Mouse (Mus musculus) lung, postnatal 0 days (tissue): ENCODE measurements around the gene Phldb1. TPM values are rescaled to one million over a fixed set of nuclear protein-coding genes. Genes with fewer than 3 reads are reported as not detected.

ENCODE experiments used
- ATAC-seq: fragments of 200-750 bp; cut with Nextera tagmentation; 2 replicates; pipeline ENCODE4 v1.8.0; 2017; ENCODE audit warnings: moderate library complexity
- DNase-seq: peaks from one replicate; pipeline ENCODE4 v3.0.0-alpha.2; 2016; ENCODE audit warnings: low spot score
- H3K27ac ChIP-seq: fragments of 300-500 bp; sonication (generic); 2 replicates; pipeline ENCODE4 v1.5.1; 2014; ENCODE audit warnings: antibody characterized with exemption, mild to moderate bottlenecking, low read length, mixed read lengths
- H3K27me3 ChIP-seq: fragments of 300-500 bp; sonication (generic); replicated peaks from 2 replicates; pipeline ENCODE4 v1.6.1; 2014; ENCODE audit warnings: low read length, mixed read lengths; ENCODE audit not compliant: insufficient read depth
- H3K36me3 ChIP-seq: fragments of 300-500 bp; sonication (generic); 2 replicates; pipeline ENCODE4 v1.6.1; 2014; ENCODE audit warnings: low read length, mixed read lengths; ENCODE audit not compliant: insufficient read depth
- H3K4me1 ChIP-seq: fragments of 300-500 bp; sonication (generic); 2 replicates; pipeline ENCODE4 v1.6.1; 2014; ENCODE audit warnings: antibody characterized with exemption, low read depth, low read length, mixed read lengths; ENCODE audit not compliant: insufficient read depth
- H3K4me2 ChIP-seq: fragments of 300-500 bp; sonication (generic); replicated peaks from 2 replicates; pipeline ENCODE4 v1.6.1; 2014; ENCODE audit warnings: low read depth, mild to moderate bottlenecking, low read length, moderate library complexity, mixed read lengths
- H3K4me3 ChIP-seq: fragments of 300-500 bp; sonication (generic); 2 replicates; pipeline ENCODE4 v1.5.1; 2014; ENCODE audit warnings: low read depth, low read length
- H3K9ac ChIP-seq: fragments of 300-500 bp; sonication (generic); replicated peaks from 2 replicates; pipeline ENCODE4 v1.6.1; 2014; ENCODE audit warnings: low read depth, mild to moderate bottlenecking
- H3K9me3 ChIP-seq: fragments of 300-500 bp; sonication (generic); 2 replicates; pipeline ENCODE4 v1.6.1; 2016; ENCODE audit warnings: low read length, mixed read lengths
- CTCF ChIP-seq: IDR thresholded peaks from 2 replicates; pipeline ENCODE4 v1.5.1; 2016; ENCODE audit warnings: antibody characterized with exemption, mild to moderate bottlenecking
- EP300 ChIP-seq: IDR thresholded peaks from 2 replicates; pipeline ENCODE4 v1.6.1; 2016; ENCODE audit warnings: antibody characterized with exemption, mild to moderate bottlenecking, control low read depth
- whole genome bisulfite sequencing: fragments of 180-500 bp; shearing (Covaris S2); extraction: QIAGEN DNeasy Blood & Tissue Kit; methylation state at CpG from one replicate; pipeline ENCODE4 v1.1.7; 2014; 5-methylcytosine and 5-hydroxymethylcytosine counted together
- polyA plus RNA-seq: library from polyadenylated mRNA; unstranded; fragments of >200 nt; fragmentation: Nextera tagmentation; extraction: Ambion mirVana; gene quantifications from 2 replicates; pipeline ENCODE4 v1.2.1, GENCODE M21; 2015

Phldb1 gene
- polyA plus RNA-seq, 1 experiment from 2014 or later = 21.3 TPM

DNA sequence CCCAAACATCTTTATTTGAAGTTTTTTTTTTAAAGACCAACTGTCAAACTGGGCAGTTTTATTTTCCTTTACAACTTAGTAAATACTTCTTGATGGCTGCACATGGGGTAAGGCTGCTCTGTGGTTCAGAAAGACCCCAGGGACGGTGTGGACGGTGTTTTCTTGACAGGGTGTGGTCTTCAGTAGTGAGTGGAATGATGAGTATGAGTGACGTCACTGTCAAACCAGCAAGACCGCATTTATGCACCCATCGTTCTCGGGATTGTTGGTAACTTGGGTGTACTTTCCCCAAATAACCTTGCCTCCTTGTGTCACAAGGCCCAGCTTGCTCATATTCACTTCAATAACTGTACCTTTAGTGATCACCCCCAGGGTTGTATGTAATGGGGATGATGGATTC is 71.3 kb downstream of the Phldb1 start:
- Histone ChIP-seq H3K4me1 (no peaks in the 10 kb centered on the region), H3K9me3 (no peaks in the 10 kb centered on the region), H3K4me3 (no peak overlapping the region), H3K36me3 (no peaks in the 10 kb centered on the region), H3K27me3 (no peaks in the 10 kb centered on the region), H3K27ac (no peak overlapping the region), H3K4me2 (no peak overlapping the region), H3K9ac (no peak overlapping the region)
- no peak for TF ChIP-seq EP300
- TF ChIP-seq CTCF = no peak
- DNase-seq (no peak), ATAC-seq (no peak)
- WGBS = 83% methylated on average over 6 of the region's 6 CpGs

DNA sequence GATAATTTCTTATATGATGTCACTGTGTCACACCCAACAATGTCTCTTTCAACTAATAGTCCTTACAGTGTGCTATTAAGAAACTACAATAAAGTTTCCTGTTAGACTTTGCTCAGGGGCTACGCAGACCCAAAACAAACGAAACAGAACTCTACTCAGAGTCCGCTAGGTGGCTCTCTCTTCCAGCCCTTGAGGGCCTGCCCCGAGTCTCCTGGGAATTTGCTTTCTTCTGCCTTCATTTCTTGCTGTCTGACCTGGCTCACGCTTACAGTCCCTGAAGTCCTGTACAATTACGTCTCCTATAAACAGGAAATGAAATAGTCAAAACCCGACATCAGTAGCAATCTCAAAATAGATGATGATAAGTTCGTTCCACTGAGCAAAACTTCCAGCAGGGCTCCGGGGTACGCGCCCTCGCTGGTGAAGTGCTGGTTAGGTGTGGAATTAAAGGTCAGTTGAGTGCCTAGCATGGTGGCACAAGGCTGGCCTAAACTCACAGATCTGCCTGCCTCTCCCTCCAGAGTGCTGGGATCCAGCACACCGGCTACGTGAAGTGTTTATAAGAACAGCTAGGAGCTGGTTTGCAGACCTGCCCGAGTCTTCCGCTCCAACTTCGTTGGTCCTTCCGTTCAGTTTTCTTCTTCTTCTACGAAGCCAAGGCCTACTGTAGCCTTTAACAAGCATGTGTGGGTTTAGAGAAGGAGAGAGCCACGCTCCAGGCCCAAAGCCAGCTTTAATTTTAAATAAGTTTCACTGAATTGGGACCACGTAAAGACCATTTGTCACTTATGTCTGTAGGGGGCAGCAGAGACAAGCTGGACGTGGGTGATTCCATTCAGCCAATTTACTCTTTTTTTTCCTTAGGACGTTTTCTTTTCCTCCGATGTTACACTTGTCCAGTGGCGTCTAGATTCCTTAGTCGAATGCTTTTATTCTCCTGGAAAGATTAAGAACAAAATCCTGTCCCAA is 79.6 kb downstream of the Phldb1 start:
- ATAC-seq = peak; percentile 74
- no peaks in the 10 kb centered on the region for H3K27me3 ChIP-seq
- H3K4me3 ChIP-seq = peak overlapping the region; percentile 21
- 17% methylated on average over 26 of the region's 26 CpGs for WGBS
- H3K9ac ChIP-seq = 0 out of 2 replicates have a peak overlapping the region, but pooled peaks have one; percentile 23
- no peaks in the 10 kb centered on the region for H3K36me3 ChIP-seq
- peaks cover 3% of the 10 kb centered on the region; the same call in 1 of the 2 replicates for H3K4me1 ChIP-seq
- no peaks in the 10 kb centered on the region for H3K9me3 ChIP-seq
- peak; percentile 92 for DNase-seq
- TF ChIP-seq EP300 (no peak), CTCF (peak; percentile 85)
- 0 out of 2 replicates have a peak overlapping the region, but pooled peaks have one; percentile 9 for H3K27ac ChIP-seq
- H3K4me2 ChIP-seq = peak overlapping the region; percentile 56

DNA sequence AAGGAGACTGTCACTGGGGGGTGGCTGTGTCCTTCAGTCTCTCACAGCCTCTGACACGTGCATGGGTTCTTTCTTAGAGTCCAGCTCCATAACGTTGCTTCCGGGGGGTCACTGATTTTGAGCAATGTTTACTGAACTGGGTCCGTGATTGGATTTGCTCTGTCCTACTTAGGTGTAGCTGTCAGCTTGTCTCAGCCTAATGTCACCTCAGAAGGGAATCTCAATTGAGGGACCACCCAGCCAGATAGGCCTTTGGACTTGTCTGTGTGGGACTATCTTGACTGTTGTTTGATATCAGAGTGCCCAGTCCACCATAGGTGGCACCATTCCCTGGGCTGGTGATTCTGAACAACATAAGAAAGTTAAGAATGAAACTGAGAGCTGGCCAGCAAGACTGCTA is 81.1 kb downstream of the Phldb1 start:
- no peak overlapping the region for H3K4me3 ChIP-seq
- DNase-seq (no peak), ATAC-seq (no peak)
- H3K27ac ChIP-seq = no peak overlapping the region
- no peaks in the 10 kb centered on the region for H3K27me3 ChIP-seq
- H3K9ac ChIP-seq = no peak overlapping the region
- WGBS = 68% methylated on average over 4 of the region's 4 CpGs
- H3K4me2 ChIP-seq = no peak overlapping the region
- H3K36me3 ChIP-seq = no peaks in the 10 kb centered on the region
- H3K9me3 ChIP-seq = no peaks in the 10 kb centered on the region
- H3K4me1 ChIP-seq = peaks cover 3% of the 10 kb centered on the region; the same call in 1 of the 2 replicates
- TF ChIP-seq CTCF (no peak), EP300 (no peak)

DNA sequence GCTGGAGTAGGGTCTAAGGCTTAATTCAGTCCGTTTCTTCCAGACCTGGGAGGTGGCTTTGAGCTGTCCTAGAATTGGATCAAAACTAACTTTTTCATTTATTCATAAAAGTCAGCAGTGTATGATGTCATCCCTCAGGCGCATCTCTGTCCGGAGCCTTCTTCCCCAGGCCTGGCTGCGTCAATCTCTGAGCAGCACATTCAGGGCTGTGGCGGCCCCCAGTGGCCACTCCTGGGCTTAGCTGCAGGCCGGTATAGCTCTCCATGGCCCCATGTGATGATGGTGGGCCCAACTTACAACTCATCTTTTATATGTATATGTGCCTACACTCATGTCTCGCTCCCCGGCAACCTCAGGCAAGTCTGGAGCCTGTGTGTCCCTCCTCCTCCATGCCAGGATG is 83.0 kb downstream of the Phldb1 start:
- no peak overlapping the region for H3K9ac ChIP-seq
- no peaks in the 10 kb centered on the region for H3K36me3 ChIP-seq
- no peak overlapping the region for H3K27ac ChIP-seq
- TF ChIP-seq CTCF (peak; percentile 95), EP300 (no peak)
- H3K4me2 ChIP-seq = no peak overlapping the region
- 9% methylated on average over 8 of the region's 8 CpGs for WGBS
- ATAC-seq (peak; percentile 84), DNase-seq (peak; percentile 75)
- no peaks in the 10 kb centered on the region for H3K9me3 ChIP-seq
- H3K4me1 ChIP-seq = peaks cover 3% of the 10 kb centered on the region; the same call in 1 of the 2 replicates
- H3K4me3 ChIP-seq = no peak overlapping the region
- H3K27me3 ChIP-seq = no peaks in the 10 kb centered on the region

DNA sequence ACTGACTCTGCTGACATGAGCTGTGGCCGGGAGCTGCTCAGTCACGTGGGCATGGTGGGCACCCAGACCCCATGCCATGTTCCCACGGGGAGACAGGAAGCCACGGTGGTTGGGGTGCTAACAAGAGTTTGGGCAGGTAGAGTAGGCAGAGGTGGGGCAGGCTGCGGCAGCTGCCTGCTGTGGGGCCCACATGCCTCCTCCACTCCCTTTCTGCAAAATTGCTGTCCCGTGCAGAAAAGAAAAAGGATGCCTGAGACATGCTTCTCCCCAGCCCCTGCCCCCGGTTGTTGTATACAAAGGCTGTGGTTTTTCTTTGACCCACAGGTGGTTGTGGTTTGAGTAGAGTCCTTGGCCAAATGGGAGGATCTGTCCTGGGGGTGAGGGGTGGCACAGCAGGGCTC is 86.1 kb downstream of the Phldb1 start:
- no peaks in the 10 kb centered on the region for H3K36me3 ChIP-seq
- H3K27me3 ChIP-seq = no peaks in the 10 kb centered on the region
- no peak overlapping the region for H3K27ac ChIP-seq
- TF ChIP-seq EP300 (no peak), CTCF (no peak)
- DNase-seq (no peak), ATAC-seq (no peak)
- no peak overlapping the region for H3K4me3 ChIP-seq
- 65% methylated on average over 7 of the region's 7 CpGs for WGBS
- H3K4me1 ChIP-seq = no peaks in the 10 kb centered on the region
- H3K9ac ChIP-seq = no peak overlapping the region
- H3K9me3 ChIP-seq = no peaks in the 10 kb centered on the region
- no peak overlapping the region for H3K4me2 ChIP-seq

DNA sequence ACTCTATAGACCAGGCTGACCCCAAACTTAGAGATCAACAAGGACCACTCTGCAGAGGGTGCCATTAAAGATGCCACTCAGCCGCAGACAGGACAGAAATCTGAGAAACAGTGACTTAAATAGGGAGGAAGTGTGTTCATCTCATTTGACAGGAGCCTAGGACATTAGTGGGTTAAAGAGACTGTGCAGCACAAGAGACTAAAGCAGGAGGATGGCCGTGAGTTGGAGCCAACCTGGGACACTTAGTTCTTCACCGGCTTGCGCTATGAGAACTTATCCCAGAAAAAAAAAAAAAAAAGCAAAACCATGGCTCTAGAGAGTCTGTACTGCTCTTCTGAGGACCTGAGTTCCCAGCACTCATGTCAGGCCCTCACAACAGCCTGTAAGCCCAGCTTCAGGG is 87.3 kb downstream of the Phldb1 start:
- DNase-seq (no peak), ATAC-seq (no peak)
- Histone ChIP-seq H3K27me3 (no peaks in the 10 kb centered on the region), H3K9ac (no peak overlapping the region), H3K4me3 (no peak overlapping the region), H3K4me2 (no peak overlapping the region), H3K9me3 (no peaks in the 10 kb centered on the region), H3K4me1 (no peaks in the 10 kb centered on the region), H3K27ac (no peak overlapping the region), H3K36me3 (no peaks in the 10 kb centered on the region)
- 75% methylated on average over 4 of the region's 4 CpGs for WGBS
- TF ChIP-seq EP300 = no peak
- TF ChIP-seq CTCF = no peak
